Mouse (Mus musculus) right cerebral cortex, postnatal 25 days (tissue): ENCODE results near the gene Naa15.

Experiments used
- DNase-seq: peaks from one replicate; pipeline ENCODE4 v3.0.0; 2022

Gene Naa15

GRCm38 (mm10) chr3:51518763-51519121 lies 103.8 kb downstream of the Naa15 start:
- no peak for DNase-seq

GRCm38 (mm10) chr3:51521262-51521661 lies 106.3 kb downstream of the Naa15 start:
- no peak for DNase-seq

- DNase-seq, result no peak
Measured at GRCm38 (mm10) chr3:51525186-51525785, 110.3 kb downstream of the Naa15 start.
